ENCODE assay signal across 33 mouse cellular contexts in genomic region chr6:57770467-57771190, GRCm38 (mm10). TPM values are rescaled to one million over a fixed set of nuclear protein-coding genes. Genes with fewer than 3 reads are reported as not detected.
DNase-seq lines count a peak whose midpoint lies in the region; ATAC-seq and TF ChIP-seq lines count a peak whose summit lies in the region.
"Had no signal": no experiment of that assay in that cellular context is flagged by ENCODE, and none has a peak within 500 bp of the region (broad histone marks: within the 10 kb centered on the region; RNA-seq: fewer than 3 reads in every experiment).

No protein-coding gene starts in this region.

- H3K36me3 ChIP-seq in liver, embryonic 15.5 days (replicated peaks) = peaks cover 53% of the 10 kb centered on the region
- H3K36me3 ChIP-seq in liver, embryonic 11.5 days (ENCODE audit: control insufficient read depth, insufficient read depth, low read length) = peaks cover 3% of the 10 kb centered on the region
- peaks cover 4% of the 10 kb centered on the region; the same call in 1 of the 2 replicates for H3K36me3 ChIP-seq in stomach, postnatal 0 days (ENCODE audit: control insufficient read depth, insufficient read depth, low read length)
- H3K36me3 ChIP-seq: intestine, embryonic 15.5 days had no signal

- no peak for ATAC-seq in liver, embryonic 15.5 days (ENCODE audit: insufficient read depth)
- no peak for ATAC-seq in liver, embryonic 11.5 days (replicated peaks; ENCODE audit: low FRiP score)
- peak; percentile 45 for ATAC-seq in megakaryocyte, adult 5-6 weeks (ENCODE audit: poor library complexity, severe bottlenecking)
- no peak for ATAC-seq in stomach, postnatal 0 days (ENCODE audit: low FRiP score, low TSS enrichment)
- ATAC-seq: activated CD4-positive, CD25-positive, alpha-beta regulatory T cell, adult 4 months; CD4-positive, CD25-positive, alpha-beta regulatory T cell, adult 4 months; forebrain, embryonic 13.5 days; hindbrain, postnatal 0 days; intestine, embryonic 15.5 days had no signal

- WGBS in liver, embryonic 15.5 days (ENCODE audit: insufficient replicate concordance) = 44% methylated on average over 1 of the region's 1 CpGs
- WGBS in liver, embryonic 11.5 days = 61% methylated on average over 1 of the region's 1 CpGs
- 97% methylated on average over 1 of the region's 1 CpGs for WGBS in stomach, postnatal 0 days

- no peak overlapping the region for H3K9ac ChIP-seq in liver, embryonic 15.5 days
- H3K9ac ChIP-seq in liver, embryonic 11.5 days (ENCODE audit: low read depth, low read length) = no peak overlapping the region
- H3K9ac ChIP-seq in stomach, postnatal 0 days (ENCODE audit: low read length) = no peak overlapping the region
- H3K9ac ChIP-seq: forebrain, embryonic 13.5 days; hindbrain, embryonic 12.5 days; intestine, embryonic 15.5 days; limb, embryonic 15.5 days; midbrain, embryonic 12.5 days; neural tube, embryonic 12.5 days had no signal

- DNase-seq in liver, embryonic 11.5 days (ENCODE audit: low spot score) = no peak
- DNase-seq in MEL-GATA-1-ER (ENCODE audit: extremely low read depth, low read depth) = peak; percentile 69
- DNase-seq in retina, postnatal 7 days (ENCODE audit: low read depth, low spot score) = peak; percentile 75
- DNase-seq in testis, postnatal 14 days (ENCODE audit: low spot score) = no peak
- DNase-seq in stomach, postnatal 0 days (ENCODE audit: low spot score) = no peak
- DNase-seq: adrenal gland, adult 2 months; adrenal gland, postnatal 36 days; cerebellum, adult 2 months; cerebellum, postnatal 25 days; kidney, adult 2 months; kidney, postnatal 4 days; layer of hippocampus, postnatal 36 days; lung, adult 2 months; lung, postnatal 10 days; right cerebral cortex, adult 18-20 months; spleen, adult 18-20 months; thymus, adult 2 months; thymus, postnatal 36 days had no signal

- H3K4me3 ChIP-seq in liver, embryonic 15.5 days (replicated peaks) = no peak overlapping the region
- H3K4me3 ChIP-seq in liver, embryonic 11.5 days (ENCODE audit: low read depth, low read length) = no peak overlapping the region
- no peak overlapping the region for H3K4me3 ChIP-seq in stomach, postnatal 0 days (ENCODE audit: low read depth, low read length)
- H3K4me3 ChIP-seq: forebrain, embryonic 13.5 days; hindbrain, embryonic 12.5 days; intestine, embryonic 15.5 days; limb, embryonic 10.5 days; limb, embryonic 15.5 days; midbrain, embryonic 12.5 days; myocyte; neural tube, embryonic 12.5 days had no signal

- no peak overlapping the region for H3K4me2 ChIP-seq in liver, embryonic 15.5 days
- H3K4me2 ChIP-seq in liver, embryonic 11.5 days = no peak overlapping the region
- H3K4me2 ChIP-seq in stomach, postnatal 0 days (replicated peaks; ENCODE audit: low read depth) = no peak overlapping the region
- H3K4me2 ChIP-seq: forebrain, embryonic 13.5 days; hindbrain, embryonic 12.5 days; intestine, embryonic 15.5 days; limb, embryonic 15.5 days; midbrain, embryonic 12.5 days; neural tube, embryonic 12.5 days had no signal

- H3K27me3 ChIP-seq in liver, embryonic 15.5 days = no peaks in the 10 kb centered on the region
- H3K27me3 ChIP-seq in liver, embryonic 11.5 days (replicated peaks; ENCODE audit: control insufficient read depth, insufficient read depth, low read length) = no peaks in the 10 kb centered on the region
- H3K27me3 ChIP-seq in stomach, postnatal 0 days (ENCODE audit: control insufficient read depth, insufficient read depth, low read length) = no peaks in the 10 kb centered on the region
- H3K27me3 ChIP-seq: forebrain, embryonic 13.5 days; hindbrain, embryonic 12.5 days; intestine, embryonic 15.5 days; limb, embryonic 15.5 days; midbrain, embryonic 12.5 days; neural tube, embryonic 12.5 days had no signal

- H3K4me1 ChIP-seq in liver, embryonic 15.5 days (replicated peaks) = peaks cover 55% of the 10 kb centered on the region
- peaks cover 17% of the 10 kb centered on the region for H3K4me1 ChIP-seq in liver, embryonic 11.5 days (replicated peaks; ENCODE audit: control insufficient read depth, insufficient read depth, low read length)
- no peaks in the 10 kb centered on the region for H3K4me1 ChIP-seq in stomach, postnatal 0 days (replicated peaks; ENCODE audit: control insufficient read depth, insufficient read depth)
- H3K4me1 ChIP-seq: forebrain, embryonic 13.5 days; hindbrain, embryonic 12.5 days; intestine, embryonic 15.5 days; limb, embryonic 10.5 days; limb, embryonic 15.5 days; midbrain, embryonic 12.5 days; neural tube, embryonic 12.5 days had no signal

- H3K27ac ChIP-seq in liver, embryonic 15.5 days (replicated peaks) = 0 out of 2 replicates have a peak overlapping the region, but pooled peaks have one; percentile 25
- no peak overlapping the region for H3K27ac ChIP-seq in liver, embryonic 11.5 days (ENCODE audit: low read depth, low read length)
- no peak overlapping the region for H3K27ac ChIP-seq in stomach, postnatal 0 days (replicated peaks)
- H3K27ac ChIP-seq: forebrain, embryonic 13.5 days; hindbrain, embryonic 12.5 days; hindbrain, postnatal 0 days; intestine, embryonic 15.5 days; kidney, postnatal 0 days; limb, embryonic 10.5 days; limb, embryonic 15.5 days; macrophage; midbrain, embryonic 12.5 days; neural tube, embryonic 12.5 days had no signal

- TF ChIP-seq CTCF in stomach, postnatal 0 days (IDR thresholded peaks at IDR 0.05; ENCODE audit: low read depth) = no peak

- TF ChIP-seq EP300 in stomach, postnatal 0 days (optimal IDR thresholded peaks at IDR 0.05) = no peak

- H3K9me3 ChIP-seq in liver, embryonic 15.5 days (replicated peaks) = no peaks in the 10 kb centered on the region
- H3K9me3 ChIP-seq in liver, embryonic 11.5 days (ENCODE audit: control insufficient read depth, low read length) = no peaks in the 10 kb centered on the region
- H3K9me3 ChIP-seq in stomach, postnatal 0 days (ENCODE audit: control insufficient read depth, low read length) = no peaks in the 10 kb centered on the region
- H3K9me3 ChIP-seq: forebrain, embryonic 13.5 days; hindbrain, embryonic 12.5 days; intestine, embryonic 15.5 days; limb, embryonic 10.5 days; limb, embryonic 15.5 days; midbrain, embryonic 12.5 days; neural tube, embryonic 12.5 days had no signal

RNA-seq across cellular contexts. Expression of gene Vopp1, which starts 54.3 kb away (rescaled TPM):
- 56.8 and 62.9 TPM in 2 replicates for polyA plus RNA-seq in liver, embryonic 15.5 days (2015; fragmentation: Nextera tagmentation; extraction: Ambion mirVana)
- polyA plus RNA-seq in liver, embryonic 11.5 days (2014; fragmentation: Nextera tagmentation; extraction: Ambion mirVana) = 23.8 and 24.3 TPM in 2 replicates
- total RNA-seq in megakaryocyte, adult 5-6 weeks (2015) = 12.1 and 16.5 TPM in 2 replicates
- total RNA-seq in megakaryocyte, adult 5-6 weeks (2017) = 14.4 and 16.3 TPM in 2 replicates
- polyA plus RNA-seq in stomach, postnatal 0 days (2015; fragmentation: Nextera tagmentation; extraction: Ambion mirVana) = 24.3 and 28.4 TPM in 2 replicates

Comparison
In these comparisons a context has a peak if more than half of its experiments do, and no peak if none do; other contexts are left out.
1. DNase-seq: peak in MEL-GATA-1-ER (single experiment) and retina, postnatal 7 days (single experiment); none in liver, embryonic 11.5 days (single experiment), testis, postnatal 14 days (single experiment) and stomach, postnatal 0 days (single experiment).